Mouse (Mus musculus): ENCODE measurements at regions not wholly inside any gene's neighbourhood (a gene's known extent, or its start where the extent isn't known, plus 50 kb on each side); places are given as distances from the start of the nearest gene placed in this dataset.
A peak's percentile ranks its signal among the peaks of the same experiment; 100 is the strongest.

GRCm38 (mm10) chr10:119395048-119395447, 58.6 kb upstream of the Grip1 start:
- DNase-seq, result no peak

GRCm38 (mm10) chr10:119387924-119388323, 65.7 kb upstream of the Grip1 start:
- no peak for DNase-seq

GRCm38 (mm10) chr10:119382257-119382656, 71.4 kb upstream of the Grip1 start:
- DNase-seq, result no peak

- no peak for DNase-seq
Observed at GRCm38 (mm10) chr10:119368566-119368965, 85.1 kb upstream of the Grip1 start.

GRCm38 (mm10) chr10:119363616-119364015, 90.0 kb upstream of the Grip1 start:
- peak; percentile 7 for DNase-seq

- peak; percentile 16 for DNase-seq
Observed at GRCm38 (mm10) chr10:119358730-119359292, 94.8 kb upstream of the Grip1 start.

GRCm38 (mm10) chr10:119342317-119343114, 102.7 kb upstream of the Cand1 start:
- DNase-seq, result no peak

GRCm38 (mm10) chr10:119340323-119340722, 100.5 kb upstream of the Cand1 start:
- DNase-seq, result no peak

GRCm38 (mm10) chr10:119326912-119327311, 87.1 kb upstream of the Cand1 start:
- DNase-seq, result no peak

- DNase-seq, result no peak
Observed at GRCm38 (mm10) chr10:119319953-119320352, 80.1 kb upstream of the Cand1 start.

GRCm38 (mm10) chr10:119318416-119318815, 78.6 kb upstream of the Cand1 start:
- peak; percentile 5 for DNase-seq

- no peak for DNase-seq
Observed at GRCm38 (mm10) chr10:119311578-119311977, 71.7 kb upstream of the Cand1 start.

GRCm38 (mm10) chr10:119295740-119296139, 55.9 kb upstream of the Cand1 start:
- no peak for DNase-seq

GRCm38 (mm10) chr10:119294454-119295149, 54.7 kb upstream of the Cand1 start:
- DNase-seq, result peak; percentile 6

GRCm38 (mm10) chr10:119293372-119293771, 53.5 kb upstream of the Cand1 start:
- no peak for DNase-seq

Measured in layer of hippocampus, adult 9-11 months (tissue).